Mouse (Mus musculus) stomach, postnatal 0 days (tissue): Measurements from ENCODE around the gene Podn.

Experiments
- CTCF ChIP-seq: IDR thresholded peaks from 2 replicates; pipeline ENCODE4 v1.5.1; 2016; ENCODE audit warnings: antibody characterized with exemption, low read depth, mild to moderate bottlenecking, moderate library complexity
- EP300 ChIP-seq: optimal IDR thresholded peaks from 2 replicates; pipeline ENCODE3; 2016; ENCODE audit warnings: antibody characterized with exemption

- TF ChIP-seq CTCF = no peak
- no peak for TF ChIP-seq EP300
Observed at GRCm38 (mm10) chr4:108110706-108111105, 14.5 kb upstream of the Podn start.
